In the genomic region with DNA sequence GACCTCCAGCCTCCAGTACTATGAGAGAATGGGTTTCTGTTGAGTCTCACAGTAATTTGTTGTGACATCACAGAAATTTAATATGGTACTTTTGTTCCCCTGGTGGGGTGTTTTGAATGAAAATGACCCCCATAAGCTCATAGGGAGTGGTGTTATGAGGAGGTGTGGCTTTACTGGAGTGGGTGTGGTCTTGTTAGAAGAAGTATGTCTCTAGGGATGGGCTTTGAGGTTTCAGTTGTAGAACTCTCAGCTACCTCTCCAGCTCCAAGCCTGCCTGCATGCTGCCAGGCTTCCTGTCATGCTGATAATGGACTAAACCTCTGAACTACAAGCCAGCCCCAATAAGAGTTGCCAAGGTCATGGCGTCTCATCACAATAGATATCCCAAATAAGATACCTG, we compare ENCODE assay signal across 1 mouse cellular context.
TF ChIP-seq lines count a peak whose summit lies in the region.

No protein-coding gene starts in this region.

TF ChIP-seq in CH12.LX, 34 proteins besides CTCF, POLR2A, EP300 and RAD21 (continued from another document):
- TF ChIP-seq ELF1 (IDR thresholded peaks at IDR 0.05; ENCODE audit: low read depth, low read length): no peak
